Mouse (Mus musculus) lung, postnatal 4 days (tissue): ENCODE results near the gene Mterf4.
"Not testable (repeated sequence)": the region's sequence is repeated elsewhere in the genome, so short reads cannot be mapped to it uniquely, and the experiment has no call there.

ENCODE experiments used
- DNase-seq, 2 experiments: peaks; one replicate each; pipeline ENCODE4 v3.0.0; 2021

Gene Mterf4

GRCm38 (mm10) chr1:93305581-93306337 lies at the start of gene Mterf4:
Mterf4 (minus strand) TSS chr1:93305915.
- DNase-seq: peak; percentile 87 to 88

- no peak for DNase-seq
Measured at GRCm38 (mm10) chr1:93352724-93353123, 47.0 kb upstream of the Mterf4 start.

GRCm38 (mm10) chr1:93349701-93350100 lies 44.0 kb upstream of the Mterf4 start:
- no peak for DNase-seq

- DNase-seq: no peak
Measured at GRCm38 (mm10) chr1:93347176-93347575, 41.5 kb upstream of the Mterf4 start.

- peak; percentile 94 to 96 for DNase-seq
Measured at GRCm38 (mm10) chr1:93343504-93344047, 37.9 kb upstream of the Mterf4 start.

- peak; percentile 95 to 97 for DNase-seq
Measured at GRCm38 (mm10) chr1:93342648-93343503, 37.2 kb upstream of the Mterf4 start, which contains the start of the genes Ppp1r7 and Pask. Ppp1r7 (plus strand) TSS chr1:93342854. Pask (minus strand) TSS chr1:93343482.

- DNase-seq: no peak
Measured at GRCm38 (mm10) chr1:93334621-93335020, 28.9 kb upstream of the Mterf4 start.

GRCm38 (mm10) chr1:93326446-93326845 lies 20.7 kb upstream of the Mterf4 start:
- DNase-seq: no peak

GRCm38 (mm10) chr1:93323973-93324372 lies 18.3 kb upstream of the Mterf4 start:
- no peak for DNase-seq

GRCm38 (mm10) chr1:93300578-93300977 lies 5.1 kb downstream of the Mterf4 start:
- DNase-seq: peak in 1 of 2 experiments; percentile 9

- peak in 1 of 2 experiments; percentile 10 for DNase-seq
Measured at GRCm38 (mm10) chr1:93299791-93300190, 5.9 kb downstream of the Mterf4 start.

GRCm38 (mm10) chr1:93294491-93294890 lies 11.2 kb downstream of the Mterf4 start:
- DNase-seq: not testable (repeated sequence)

- DNase-seq: no peak
Measured at GRCm38 (mm10) chr1:93292006-93292405, 13.7 kb downstream of the Mterf4 start.

- DNase-seq: no peak
Measured at GRCm38 (mm10) chr1:93291591-93291990, 14.1 kb downstream of the Mterf4 start.

GRCm38 (mm10) chr1:93290956-93291355 lies 14.8 kb downstream of the Mterf4 start:
- DNase-seq: no peak

GRCm38 (mm10) chr1:93289678-93290214 lies 16.0 kb downstream of the Mterf4 start:
- no peak for DNase-seq

- no peak for DNase-seq
Measured at GRCm38 (mm10) chr1:93277041-93277440, 28.7 kb downstream of the Mterf4 start.

- no peak for DNase-seq
Measured at GRCm38 (mm10) chr1:93275561-93275960, 30.2 kb downstream of the Mterf4 start.

- peak in 1 of 2 experiments; percentile 36 for DNase-seq
Measured at GRCm38 (mm10) chr1:93272409-93272821, 33.3 kb downstream of the Mterf4 start.

- DNase-seq: no peak
Measured at GRCm38 (mm10) chr1:93271751-93272150, 34.0 kb downstream of the Mterf4 start.

GRCm38 (mm10) chr1:93270516-93271240 lies 35.0 kb downstream of the Mterf4 start:
- DNase-seq: no peak

- no peak for DNase-seq
Measured at GRCm38 (mm10) chr1:93268246-93268645, 37.5 kb downstream of the Mterf4 start.
